Mouse (Mus musculus) heart, postnatal 0 days (tissue): ENCODE results near the gene Smim6.

Experiments
- CTCF ChIP-seq: IDR thresholded peaks from 2 replicates; pipeline ENCODE4 v1.5.1; 2016; ENCODE audit warnings: antibody characterized with exemption, control low read depth, low read depth
- EP300 ChIP-seq: IDR thresholded peaks from 2 replicates; pipeline ENCODE4 v1.6.1; 2016; ENCODE audit warnings: antibody characterized with exemption, low read depth

DNA sequence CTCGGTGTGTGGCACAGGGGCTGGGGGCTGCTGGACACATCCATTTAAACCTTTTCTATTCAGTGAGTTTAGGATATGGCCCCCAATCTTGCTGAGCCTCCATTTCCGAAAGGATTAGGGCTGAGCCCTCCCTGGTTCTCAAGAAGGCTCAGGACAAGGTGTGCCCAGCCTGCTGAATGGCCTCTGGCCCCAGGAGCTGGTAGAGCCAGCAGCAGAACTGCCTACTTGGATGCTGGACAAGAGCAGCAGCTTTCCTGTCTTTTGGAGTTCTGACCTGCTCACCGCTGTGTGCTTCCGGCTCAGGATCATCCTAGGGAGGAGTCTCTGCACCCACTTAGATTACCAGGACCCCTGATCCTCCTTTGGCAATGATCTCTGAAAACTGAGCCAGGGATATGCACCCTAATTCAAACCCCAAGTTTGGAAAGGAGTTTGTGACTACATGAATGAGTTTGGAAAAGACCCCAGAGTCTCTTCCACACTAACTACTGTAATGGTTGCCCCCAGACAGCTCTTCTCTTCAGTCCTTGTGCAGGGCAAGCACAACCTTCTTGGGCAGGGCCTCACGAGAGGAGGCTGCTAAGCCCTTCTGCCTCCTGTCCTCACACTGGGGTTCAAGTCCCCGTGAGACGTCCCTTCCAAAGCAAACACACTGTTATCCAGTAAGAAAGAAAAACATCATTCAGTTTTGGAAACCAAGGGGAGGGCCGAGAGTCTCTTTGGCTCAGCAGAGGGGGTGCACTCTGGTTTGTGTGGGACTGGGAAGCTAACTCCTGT is 11.1 kb upstream of the Smim6 start:
- TF ChIP-seq CTCF (no peak), EP300 (no peak)
